ENCODE assay signal across 9 mouse cellular contexts in the genomic region with DNA sequence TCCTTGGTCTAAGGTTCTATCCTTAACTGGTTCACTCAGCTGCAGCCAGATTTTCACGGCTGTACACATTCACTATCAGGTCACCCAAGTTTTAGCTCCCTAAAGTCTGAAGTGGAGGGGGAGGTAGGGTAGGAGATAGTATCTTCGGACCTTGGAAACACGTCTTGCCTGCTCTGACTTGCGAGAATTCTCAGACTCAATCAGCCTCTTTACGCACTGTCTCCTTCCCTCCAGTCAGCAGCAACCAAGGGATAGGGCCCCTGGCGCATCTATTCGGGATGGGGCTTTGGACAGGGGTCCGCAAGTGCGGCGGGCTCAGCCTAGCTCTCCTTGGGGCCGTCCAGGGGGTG. TPM values are rescaled to one million over a fixed set of nuclear protein-coding genes. Genes with fewer than 3 reads are reported as not detected.
DNase-seq lines count a peak whose midpoint lies in the region; ATAC-seq and TF ChIP-seq lines count a peak whose summit lies in the region.
"Had no signal": no experiment of that assay in that cellular context is flagged by ENCODE, and none has a peak within 500 bp of the region (broad histone marks: within the 10 kb centered on the region; RNA-seq: fewer than 3 reads in every experiment).

No protein-coding gene starts in this region.

- in situ Hi-C loops in ES-E14 (cut with MboI; ENCODE audit: low sequenced_read_pairs in 2 of 2, unreplicated experiment in 2 of 2): loop anchor here (5.0 to 25.0 kb wide), 2 partner anchors 210 to 370 kb away; a partner anchor contains a TSS

- H3K9ac ChIP-seq in heart, embryonic 13.5 days: peak overlapping the region; percentile 93
- peak overlapping the region; percentile 23; the same call in 1 of the 2 replicates for H3K9ac ChIP-seq in ES-E14 (ENCODE audit: insufficient read depth, low read depth, low read length, poor library complexity, severe bottlenecking)
- peak overlapping the region; percentile 88 for H3K9ac ChIP-seq in heart, postnatal 0 days (replicated peaks; ENCODE audit: low read depth, low read length)

- no peak for TF ChIP-seq EP300 in heart, postnatal 0 days (IDR thresholded peaks at IDR 0.05; ENCODE audit: low read depth)

- H3K27ac ChIP-seq in heart, embryonic 13.5 days (replicated peaks): peak overlapping the region; percentile 92
- H3K27ac ChIP-seq in ES-E14 (ENCODE audit: insufficient read depth, low read depth, low read length, poor library complexity, severe bottlenecking): no peak overlapping the region
- peak overlapping the region; percentile 90 for H3K27ac ChIP-seq in heart, postnatal 0 days (ENCODE audit: low read depth)
- H3K27ac ChIP-seq in midbrain, embryonic 10.5 days (replicated peaks): peak overlapping the region; percentile 83

- no peak for ATAC-seq in heart, embryonic 13.5 days (ENCODE audit: extremely low read depth, insufficient number of reproducible peaks, low FRiP score, low TSS enrichment)
- ATAC-seq in heart, postnatal 0 days (ENCODE audit: insufficient read depth, low read depth): no peak

- peaks cover 22% of the 10 kb centered on the region; the same call in 1 of the 2 replicates for H3K27me3 ChIP-seq in heart, embryonic 13.5 days (replicated peaks)
- H3K27me3 ChIP-seq in heart, postnatal 0 days (ENCODE audit: control insufficient read depth, insufficient read depth, low read length): no peaks in the 10 kb centered on the region
- H3K27me3 ChIP-seq in midbrain, embryonic 10.5 days (ENCODE audit: low read depth, poor library complexity, severe bottlenecking): peaks cover 79% of the 10 kb centered on the region

- no peak for DNase-seq in heart, adult 11 months
- DNase-seq in ES-E14 (ENCODE audit: low read depth, low spot score): no peak
- no peak for DNase-seq in heart, postnatal 0 days (ENCODE audit: low spot score)
- no peak for DNase-seq in midbrain, embryonic 10.5 days (ENCODE audit: low spot score)
- DNase-seq in urinary bladder, postnatal 36 days (ENCODE audit: low spot score in 2 of 2): no peak
- no peak for DNase-seq in cerebellum, adult 9-11 months
- no peak for DNase-seq in adrenal gland, postnatal 10 days

- TF ChIP-seq CTCF in heart, postnatal 0 days (IDR thresholded peaks at IDR 0.05; ENCODE audit: low read depth): no peak

- peaks cover 74% of the 10 kb centered on the region for H3K4me1 ChIP-seq in heart, embryonic 13.5 days
- H3K4me1 ChIP-seq in ES-E14 (ENCODE audit: control insufficient read depth in 2 of 2, insufficient read depth in 2 of 2, low read length in 2 of 2, poor library complexity in 1 of 2): peaks cover 0 to 6% of the 10 kb centered on the region in 2 experiments; a peak in 1 of 4 replicates
- peaks cover 43% of the 10 kb centered on the region for H3K4me1 ChIP-seq in heart, postnatal 0 days (ENCODE audit: control insufficient read depth, insufficient read depth)
- H3K4me1 ChIP-seq in midbrain, embryonic 10.5 days: peaks cover 48% of the 10 kb centered on the region

- peaks cover 19% of the 10 kb centered on the region for H3K36me3 ChIP-seq in heart, embryonic 13.5 days
- H3K36me3 ChIP-seq in ES-E14 (ENCODE audit: control insufficient read depth, insufficient read depth, low read length, poor library complexity, severe bottlenecking): no peaks in the 10 kb centered on the region
- peaks cover 20% of the 10 kb centered on the region; the same call in 1 of the 2 replicates for H3K36me3 ChIP-seq in heart, postnatal 0 days (replicated peaks; ENCODE audit: control insufficient read depth, insufficient read depth, low read length)
- no peaks in the 10 kb centered on the region for H3K36me3 ChIP-seq in midbrain, embryonic 10.5 days
- H3K36me3 ChIP-seq: G1E had no signal

- no peaks in the 10 kb centered on the region for H3K9me3 ChIP-seq in heart, embryonic 13.5 days
- H3K9me3 ChIP-seq in ES-E14 (ENCODE audit: control insufficient read depth, insufficient read depth, low read depth, low read length): no peaks in the 10 kb centered on the region
- H3K9me3 ChIP-seq in heart, postnatal 0 days (replicated peaks; ENCODE audit: control insufficient read depth, low read length): no peaks in the 10 kb centered on the region
- H3K9me3 ChIP-seq in midbrain, embryonic 10.5 days (replicated peaks): no peaks in the 10 kb centered on the region

- 2% methylated on average over 11 of the region's 11 CpGs for WGBS in heart, embryonic 13.5 days
- 1% methylated on average over 11 of the region's 11 CpGs for WGBS in heart, postnatal 0 days
- WGBS in midbrain, embryonic 10.5 days: under 1% methylated on average over 11 of the region's 11 CpGs

- H3K4me3 ChIP-seq in heart, embryonic 13.5 days: peak overlapping the region; percentile 76
- peak overlapping the region; percentile 56 to 71 for H3K4me3 ChIP-seq in ES-E14 (ENCODE audit: insufficient read depth in 1 of 2, low read depth in 1 of 2, low read length in 2 of 2, poor library complexity in 1 of 2, severe bottlenecking in 1 of 2)
- H3K4me3 ChIP-seq in heart, postnatal 0 days (ENCODE audit: low read depth, low read length): peak overlapping the region; percentile 77
- H3K4me3 ChIP-seq in midbrain, embryonic 10.5 days: peak overlapping the region; percentile 70

- H3K4me2 ChIP-seq in heart, embryonic 13.5 days: peak overlapping the region; percentile 92
- peak overlapping the region; percentile 95 for H3K4me2 ChIP-seq in heart, postnatal 0 days (ENCODE audit: low read depth, low read length)

TF ChIP-seq in ES-E14, 5 proteins besides CTCF, POLR2A, EP300 and RAD21:
- TF ChIP-seq HCFC1 (IDR thresholded peaks at IDR 0.05; ENCODE audit: borderline replicate concordance, insufficient read depth, low read length): no peak
- no peak for TF ChIP-seq ZC3H11A (IDR thresholded peaks at IDR 0.05; ENCODE audit: borderline replicate concordance, low read depth, low read length)
- TF ChIP-seq ZNF384 (IDR thresholded peaks at IDR 0.05; ENCODE audit: low read depth, low read length): no peak
- TF ChIP-seq MAFK (IDR thresholded peaks at IDR 0.05; ENCODE audit: insufficient read depth, low read depth, low read length): no peak
- no peak for TF ChIP-seq CHD2 (IDR thresholded peaks at IDR 0.05; ENCODE audit: low read depth, low read length)

RNA-seq across cellular contexts. Expression of a gene that starts 3.3 kb away (rescaled TPM):
- polyA plus RNA-seq in heart, embryonic 13.5 days (2015; fragmentation: Nextera tagmentation; extraction: Ambion mirVana): 74.1 and 78.4 TPM in 2 replicates
- 42.5 and 106 TPM in 2 replicates for total RNA-seq in ES-E14 (2012; rRNA removed)
- 94.4 and 128 TPM in 2 replicates for total RNA-seq in heart, postnatal 0 days (2014; rRNA removed; ENCODE audit: low replicate concordance)
- polyA plus RNA-seq in heart, postnatal 0 days (2015; fragmentation: Nextera tagmentation; extraction: Ambion mirVana): 62.1 and 63.3 TPM in 2 replicates
- 25.3 and 28.4 TPM in 2 replicates for polyA plus RNA-seq in midbrain, embryonic 10.5 days (2016; fragmentation: Nextera tagmentation; extraction: Ambion mirVana)
- 100 to 1,000 TPM; 119 to 122 TPM for total RNA-seq in adrenal gland, postnatal 10 days (2021)
- polyA plus RNA-seq: G1E had no signal

Comparison
In these comparisons a context has a peak if more than half of its experiments do, and no peak if none do; other contexts are left out.
1. H3K9ac ChIP-seq: peak in every context shown above with its lines; median percentile 93 in heart, embryonic 13.5 days; 88 in heart, postnatal 0 days; 23 in ES-E14.